Mouse (Mus musculus) midbrain, embryonic 15.5 days (tissue): ENCODE results near the gene Gm14496. TPM values are rescaled to one million over a fixed set of nuclear protein-coding genes. Genes with fewer than 3 reads are reported as not detected.
"Not testable (repeated sequence)": the region's sequence is repeated elsewhere in the genome, so short reads cannot be mapped to it uniquely, and the experiment has no call there.

Source experiments
- ATAC-seq: fragments of 200-750 bp; cut with Nextera tagmentation; replicated peaks from 2 replicates; pipeline ENCODE4 v1.8.0; 2017; ENCODE audit warnings: moderate TSS enrichment
- H3K27ac ChIP-seq: fragments of 300-500 bp; sonication (generic); 2 replicates; pipeline ENCODE4 v1.5.1; 2015; ENCODE audit warnings: mild to moderate bottlenecking, inconsistent platforms
- H3K27me3 ChIP-seq: fragments of 300-500 bp; sonication (generic); replicated peaks from 2 replicates; pipeline ENCODE4 v1.6.1; 2015; ENCODE audit warnings: inconsistent platforms
- H3K36me3 ChIP-seq: fragments of 300-500 bp; sonication (generic); replicated peaks from 2 replicates; pipeline ENCODE4 v1.6.1; 2015; ENCODE audit warnings: inconsistent platforms
- H3K4me1 ChIP-seq: fragments of 300-500 bp; sonication (generic); 2 replicates; pipeline ENCODE4 v1.6.1; 2015; ENCODE audit warnings: inconsistent platforms
- H3K4me2 ChIP-seq: fragments of 300-500 bp; sonication (generic); 2 replicates; pipeline ENCODE4 v1.6.1; 2015; ENCODE audit warnings: inconsistent platforms, mild to moderate bottlenecking, moderate library complexity
- H3K4me3 ChIP-seq: fragments of 300-500 bp; sonication (generic); 2 replicates; pipeline ENCODE4 v1.5.1; 2015; ENCODE audit warnings: mild to moderate bottlenecking, inconsistent platforms
- H3K9ac ChIP-seq: fragments of 300-500 bp; sonication (generic); 2 replicates; pipeline ENCODE4 v1.6.1; 2015; ENCODE audit warnings: mild to moderate bottlenecking, inconsistent platforms
- H3K9me3 ChIP-seq: fragments of 300-500 bp; sonication (generic); 2 replicates; pipeline ENCODE4 v1.6.1; 2016; ENCODE audit warnings: inconsistent platforms
- WGBS: fragments of 180-500 bp; shearing (Covaris S2); methylation state at CpG from one replicate; pipeline ENCODE4 v1.1.7; 2015; ENCODE audit warnings: mixed read lengths; 5-methylcytosine and 5-hydroxymethylcytosine counted together
- polyA plus RNA-seq: library from polyadenylated mRNA; unstranded; fragments of >200 nt; fragmentation: Nextera tagmentation; extraction: Ambion mirVana; gene quantifications from 2 replicates; pipeline ENCODE4 v1.2.1, GENCODE M21; 2015

Gene Gm14496
- not detected in 2 replicates for polyA plus RNA-seq

DNA sequence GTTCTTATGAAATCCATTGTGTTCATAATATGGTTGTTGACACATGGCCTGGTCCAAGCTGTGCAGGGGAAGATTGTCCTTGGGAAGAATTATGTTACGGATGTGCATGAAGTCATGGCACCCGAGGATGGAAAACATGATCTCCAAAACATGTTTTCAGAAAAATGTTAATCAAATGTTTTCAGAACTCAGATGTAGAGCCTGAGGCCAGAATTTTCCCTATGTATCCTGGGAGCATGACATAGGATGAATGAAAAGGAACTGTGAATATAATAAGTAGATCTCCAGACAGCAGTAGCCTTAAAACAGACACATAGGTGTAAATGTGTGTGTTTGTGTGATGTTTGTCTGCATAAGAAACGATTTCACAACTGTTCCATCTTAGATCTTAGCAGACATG, at the start of gene Gm14496:
Gm14496 (plus strand) TSS at position 301 of the 400 bp plus-strand sequence.
- Histone ChIP-seq H3K4me1 (no peaks in the 10 kb centered on the region), H3K9me3 (no peaks in the 10 kb centered on the region), H3K4me2 (no peak within 1 kb of the TSS), H3K36me3 (no peaks in the 10 kb centered on the region), H3K9ac (no peak within 1 kb of the TSS), H3K27ac (no peak within 1 kb of the TSS), H3K27me3 (no peaks in the 10 kb centered on the region), H3K4me3 (no peak within 1 kb of the TSS)
- ATAC-seq: no peak
- WGBS: 78% methylated on average over 3 of the region's 3 CpGs

DNA sequence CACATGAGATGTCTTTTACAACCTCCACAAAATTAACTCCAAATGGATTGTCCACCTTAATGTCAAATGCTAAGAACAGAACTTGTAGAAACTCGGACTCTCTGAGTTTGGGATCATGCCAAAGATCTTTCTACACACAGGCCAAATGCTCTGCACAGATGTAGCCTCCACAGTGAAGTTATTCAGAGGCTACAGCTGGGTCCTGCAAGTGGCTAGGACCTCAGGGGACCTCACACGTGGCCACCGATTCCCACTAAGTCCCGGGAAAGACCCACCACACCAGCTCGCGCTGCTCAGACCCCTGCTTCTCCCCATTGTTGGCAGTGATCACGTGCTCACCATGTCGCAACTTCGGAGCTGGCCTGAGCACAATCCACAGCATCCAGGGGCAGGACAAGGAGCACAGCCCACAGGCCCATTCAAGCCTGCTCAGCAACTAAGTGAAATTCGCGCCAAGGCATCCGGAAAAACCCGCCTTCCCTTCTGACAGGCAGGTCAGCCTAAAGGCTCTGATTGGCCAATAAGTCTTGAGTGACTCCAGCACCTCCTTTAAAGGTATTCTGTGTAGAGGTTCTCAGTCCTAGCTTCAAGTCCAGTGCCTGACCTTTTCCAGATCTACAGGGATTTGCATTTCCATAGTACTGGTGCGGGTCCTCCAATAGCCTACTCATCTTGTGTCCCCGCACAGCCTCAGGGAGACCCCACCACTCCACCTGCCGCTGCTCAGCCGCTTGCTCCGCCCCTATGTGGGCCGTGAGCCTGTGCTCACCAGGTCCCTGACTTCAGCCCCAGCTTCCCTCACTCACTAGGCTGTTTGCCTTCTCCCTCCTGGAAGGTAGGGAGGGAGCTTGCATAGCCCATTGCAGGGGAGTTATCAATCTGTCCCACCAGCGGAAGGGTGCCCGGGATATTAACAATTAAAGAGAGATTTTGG, 37.9 kb upstream of the Gm14496 start:
- 22% methylated on average over 21 of the region's 21 CpGs for WGBS
- not testable (repeated sequence) for ATAC-seq, H3K4me1 ChIP-seq, H3K36me3 ChIP-seq, H3K27me3 ChIP-seq, H3K27ac ChIP-seq, H3K9me3 ChIP-seq
- Histone ChIP-seq H3K4me3 (peak overlapping the region; percentile 30), H3K4me2 (peak overlapping the region; percentile 55), H3K9ac (peak overlapping the region; percentile 8; the same call in 1 of the 2 replicates)

DNA sequence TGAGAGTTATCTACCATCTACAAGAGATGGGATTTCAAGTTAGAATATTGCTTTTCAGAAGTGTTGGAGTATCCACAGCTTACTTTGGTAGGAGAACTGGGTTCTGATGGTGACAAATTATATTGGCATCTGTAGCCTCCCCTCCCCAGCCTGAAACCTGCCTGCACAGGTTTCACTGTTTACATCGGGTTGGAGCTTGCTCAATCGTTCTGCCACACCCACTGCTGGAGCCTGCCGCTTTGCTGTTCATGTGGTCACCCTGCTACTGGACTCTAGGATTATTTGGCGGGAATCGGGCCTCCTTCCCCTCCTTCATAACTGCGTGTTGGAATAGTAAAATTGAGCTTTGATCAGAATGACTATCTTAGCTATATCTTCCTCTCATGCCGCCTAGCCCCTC, 22.5 kb upstream of the Gm14496 start:
- Histone ChIP-seq H3K27ac (no peak overlapping the region), H3K27me3 (no peaks in the 10 kb centered on the region), H3K4me1 (no peaks in the 10 kb centered on the region), H3K9me3 (no peaks in the 10 kb centered on the region), H3K4me3 (no peak overlapping the region), H3K9ac (no peak overlapping the region), H3K4me2 (no peak overlapping the region), H3K36me3 (no peaks in the 10 kb centered on the region)
- 82% methylated on average over 7 of the region's 7 CpGs for WGBS
- no peak for ATAC-seq

DNA sequence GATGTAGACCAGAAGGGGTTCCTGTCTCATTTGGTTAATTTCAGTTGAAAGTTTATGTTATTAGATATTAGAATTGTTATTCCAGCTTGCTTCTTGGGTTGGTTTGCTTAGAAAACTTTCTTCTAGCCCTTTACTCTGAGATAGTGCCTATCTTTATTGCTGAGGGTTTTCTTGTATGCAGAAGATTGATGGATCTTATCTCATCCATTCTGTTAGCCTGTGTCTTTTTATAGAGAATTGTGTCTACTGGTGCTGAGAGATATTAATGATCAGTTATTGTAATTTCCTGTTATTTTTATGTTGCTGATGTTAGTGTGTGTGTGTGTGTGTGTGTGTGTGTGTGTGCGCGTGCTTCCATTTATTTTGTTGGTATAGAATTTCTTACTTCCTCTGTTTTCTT, 21.7 kb upstream of the Gm14496 start:
- H3K27me3 ChIP-seq: no peaks in the 10 kb centered on the region
- no peak for ATAC-seq
- H3K4me2 ChIP-seq: no peak overlapping the region
- H3K4me1 ChIP-seq: no peaks in the 10 kb centered on the region
- no peaks in the 10 kb centered on the region for H3K36me3 ChIP-seq
- WGBS: 96% methylated on average over 2 of the region's 2 CpGs
- no peak overlapping the region for H3K4me3 ChIP-seq
- no peaks in the 10 kb centered on the region for H3K9me3 ChIP-seq
- no peak overlapping the region for H3K9ac ChIP-seq
- H3K27ac ChIP-seq: no peak overlapping the region

DNA sequence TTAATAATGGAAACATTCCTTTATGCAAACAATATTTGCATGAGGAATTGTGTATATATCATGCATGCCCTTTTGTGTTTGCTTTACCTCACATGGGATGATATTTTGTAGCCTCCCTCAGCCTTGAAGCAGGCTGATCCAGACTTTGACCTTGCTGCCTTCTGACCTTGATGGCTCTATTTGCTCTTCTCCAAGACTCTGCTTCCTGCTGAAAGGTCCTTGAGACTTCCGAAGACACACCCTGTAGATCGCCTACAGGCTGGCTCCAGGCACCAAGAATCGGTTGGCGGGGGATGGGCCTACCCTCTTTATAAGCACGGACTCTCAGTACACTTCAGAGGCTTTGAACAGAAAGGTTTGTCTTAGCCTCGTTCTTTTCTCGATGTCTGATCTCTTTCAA, 9.0 kb upstream of the Gm14496 start:
- H3K9ac ChIP-seq, H3K9me3 ChIP-seq, ATAC-seq, H3K4me1 ChIP-seq, H3K27me3 ChIP-seq, H3K4me3 ChIP-seq, H3K4me2 ChIP-seq, H3K27ac ChIP-seq, H3K36me3 ChIP-seq: not testable (repeated sequence)
- 72% methylated on average over 7 of the region's 7 CpGs for WGBS

Other genes starting within 250 kb of the Gm14496 start
- 22.0 and 24.6 TPM in 2 replicates for gene Myt1, start 227.8 kb upstream of the Gm14496 start, polyA plus RNA-seq
- 30.3 and 35.5 TPM in 2 replicates for gene Pcmtd2, start 153.3 kb upstream of the Gm14496 start, polyA plus RNA-seq
- 76.6 and 79.9 TPM in 2 replicates for gene Polr3k, start 126.8 kb upstream of the Gm14496 start, polyA plus RNA-seq